Mouse (Mus musculus) lung, embryonic 16.5 days (tissue): ENCODE measurements around the gene Nell2. TPM values are rescaled to one million over a fixed set of nuclear protein-coding genes. Genes with fewer than 3 reads are reported as not detected.

ENCODE experiments used
- ATAC-seq: fragments of 200-750 bp; cut with Nextera tagmentation; 2 replicates; pipeline ENCODE4 v1.8.0; 2017; ENCODE audit warnings: low read depth, mild to moderate bottlenecking, moderate library complexity
- H3K27ac ChIP-seq: fragments of 300-500 bp; sonication (generic); 2 replicates; pipeline ENCODE4 v1.5.1; 2014; ENCODE audit warnings: mild to moderate bottlenecking, control low read depth, low read length
- H3K27me3 ChIP-seq: fragments of 300-500 bp; sonication (generic); 2 replicates; pipeline ENCODE4 v1.6.1; 2014; ENCODE audit warnings: low read depth, low read length, mixed read lengths; ENCODE audit not compliant: control insufficient read depth, insufficient read depth
- H3K36me3 ChIP-seq: fragments of 300-500 bp; sonication (generic); 2 replicates; pipeline ENCODE4 v1.6.1; 2014; ENCODE audit warnings: low read length; ENCODE audit not compliant: control insufficient read depth, insufficient read depth
- H3K4me1 ChIP-seq: fragments of 300-500 bp; sonication (generic); replicated peaks from 2 replicates; pipeline ENCODE4 v1.6.1; 2014; ENCODE audit warnings: low read length, mixed read lengths; ENCODE audit not compliant: control insufficient read depth, insufficient read depth
- H3K4me2 ChIP-seq: fragments of 300-500 bp; sonication (generic); 2 replicates; pipeline ENCODE4 v1.6.1; 2014; ENCODE audit warnings: low read depth, low read length, control low read depth
- H3K4me3 ChIP-seq: fragments of 300-500 bp; sonication (generic); 2 replicates; pipeline ENCODE4 v1.5.1; 2014; ENCODE audit warnings: mild to moderate bottlenecking, low read length, control low read depth
- H3K9ac ChIP-seq: fragments of 300-500 bp; sonication (generic); 2 replicates; pipeline ENCODE4 v1.6.1; 2014; ENCODE audit warnings: low read length, control low read depth
- H3K9me3 ChIP-seq: fragments of 300-500 bp; sonication (generic); 2 replicates; pipeline ENCODE4 v1.6.1; 2016; ENCODE audit warnings: low read length; ENCODE audit not compliant: control insufficient read depth
- WGBS: fragments of 180-500 bp; shearing (Covaris S2); extraction: QIAGEN DNeasy Blood & Tissue Kit; methylation state at CpG from one replicate; pipeline ENCODE4 v1.1.7; 2014; 5-methylcytosine and 5-hydroxymethylcytosine counted together
- polyA plus RNA-seq: library from polyadenylated mRNA; unstranded; fragments of >200 nt; fragmentation: Nextera tagmentation; extraction: Ambion mirVana; gene quantifications from 2 replicates; pipeline ENCODE4 v1.2.1, GENCODE M21; 2015

Nell2 gene
- polyA plus RNA-seq, 1 experiment from 2014 or later = 1.2 TPM

DNA sequence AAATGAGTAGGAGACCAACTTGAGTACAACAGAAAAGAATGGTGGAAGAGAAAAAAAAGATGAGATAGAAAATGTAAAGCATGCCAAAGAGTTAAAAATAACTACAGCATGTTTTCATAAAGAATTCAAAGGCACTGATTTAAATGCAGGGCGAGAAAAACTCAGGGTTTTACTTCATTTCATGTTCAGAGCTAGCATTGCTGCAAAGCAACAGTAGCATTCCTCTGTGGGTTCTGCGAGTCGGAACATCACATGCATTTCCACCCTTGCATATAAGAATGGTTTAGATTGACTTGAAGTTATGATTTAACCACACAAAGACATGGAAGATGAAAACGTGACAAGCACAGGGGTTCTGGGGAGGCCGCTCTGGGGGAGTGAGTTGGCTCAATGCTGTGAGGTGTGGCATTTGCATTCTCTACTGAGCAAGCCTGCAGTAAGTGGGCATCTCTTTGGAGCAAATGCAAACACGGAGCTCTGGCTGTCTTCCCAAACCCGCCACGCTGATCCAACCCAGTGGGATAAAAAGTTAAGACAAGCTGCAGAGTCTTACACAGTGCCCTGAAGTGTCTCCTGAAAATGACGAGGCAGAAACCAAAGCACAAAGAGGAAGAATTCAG, 334.6 kb downstream of the Nell2 start:
- no peak overlapping the region for H3K27ac ChIP-seq
- H3K4me2 ChIP-seq = no peak overlapping the region
- no peaks in the 10 kb centered on the region for H3K9me3 ChIP-seq
- 50% methylated on average over 9 of the region's 9 CpGs for WGBS
- no peak overlapping the region for H3K9ac ChIP-seq
- H3K4me3 ChIP-seq = no peak overlapping the region
- H3K4me1 ChIP-seq = no peaks in the 10 kb centered on the region
- no peaks in the 10 kb centered on the region for H3K27me3 ChIP-seq
- H3K36me3 ChIP-seq = no peaks in the 10 kb centered on the region
- no peak for ATAC-seq

DNA sequence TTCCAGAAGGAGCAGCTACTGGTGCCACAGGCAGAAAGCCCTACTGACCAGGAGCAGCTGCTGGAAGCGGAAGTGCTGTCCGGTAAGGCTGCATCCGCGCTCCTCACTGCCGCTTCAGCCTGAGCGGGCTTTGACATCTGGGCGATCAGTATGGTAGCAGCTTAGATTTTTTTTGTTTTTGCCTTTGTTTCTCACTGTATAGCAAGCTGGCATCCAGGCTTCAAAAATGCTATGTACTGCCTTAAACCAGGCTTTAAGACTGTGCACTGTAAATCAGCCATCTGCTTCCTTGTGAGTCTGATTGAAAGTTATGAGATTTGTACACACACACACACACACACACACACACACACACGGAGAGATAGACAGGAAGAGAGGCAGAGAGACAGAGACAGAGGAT, 335.4 kb downstream of the Nell2 start:
- Histone ChIP-seq H3K36me3 (no peaks in the 10 kb centered on the region), H3K9ac (no peak overlapping the region), H3K4me1 (no peaks in the 10 kb centered on the region), H3K4me3 (no peak overlapping the region), H3K27me3 (no peaks in the 10 kb centered on the region), H3K4me2 (no peak overlapping the region), H3K9me3 (no peaks in the 10 kb centered on the region), H3K27ac (no peak overlapping the region)
- no peak for ATAC-seq
- 60% methylated on average over 8 of the region's 8 CpGs for WGBS

DNA sequence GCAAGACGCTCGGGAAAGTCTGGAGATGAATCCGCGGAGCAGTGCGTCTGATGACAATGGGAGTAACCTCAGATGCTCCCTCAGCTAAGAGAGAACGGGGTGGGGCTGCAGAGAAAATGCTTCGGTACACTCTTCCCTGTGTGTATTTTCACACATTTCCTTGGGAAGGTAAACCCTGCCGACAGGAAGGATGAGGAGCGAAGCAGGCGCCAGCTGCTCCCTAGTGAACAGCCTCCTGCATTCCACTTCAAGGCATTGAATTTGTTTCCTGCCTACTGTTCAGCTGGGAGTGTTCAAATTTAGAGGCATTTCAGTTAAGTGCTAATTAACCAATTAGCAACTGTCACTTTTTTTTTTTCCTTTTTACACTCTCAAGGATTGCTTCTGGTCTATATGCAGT, 342.1 kb downstream of the Nell2 start:
- Histone ChIP-seq H3K4me2 (no peak overlapping the region), H3K27me3 (no peaks in the 10 kb centered on the region), H3K4me1 (no peaks in the 10 kb centered on the region), H3K4me3 (no peak overlapping the region), H3K9me3 (no peaks in the 10 kb centered on the region), H3K9ac (no peak overlapping the region), H3K36me3 (no peaks in the 10 kb centered on the region), H3K27ac (no peak overlapping the region)
- 43% methylated on average over 10 of the region's 10 CpGs for WGBS
- ATAC-seq = no peak

DNA sequence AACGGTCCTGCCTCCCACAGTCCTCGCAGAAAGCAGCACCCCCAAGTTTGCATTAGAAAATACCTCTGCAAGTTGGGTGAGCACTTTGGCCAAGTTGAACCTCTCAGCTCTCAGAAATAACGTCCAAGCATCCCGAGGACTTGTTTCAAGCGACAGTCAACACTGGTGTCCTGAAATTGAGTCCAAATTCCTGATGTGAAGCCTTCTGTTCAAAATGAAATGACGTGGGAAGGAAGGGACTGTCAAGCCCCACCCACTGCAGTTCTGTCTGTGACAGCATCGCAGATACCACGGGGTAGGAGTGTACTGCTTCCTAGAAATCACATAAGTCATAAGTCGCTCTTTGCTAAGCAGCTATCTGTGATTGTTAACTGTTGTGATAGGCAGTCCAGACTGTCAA, 342.9 kb downstream of the Nell2 start:
- Histone ChIP-seq H3K27ac (no peak overlapping the region), H3K27me3 (no peaks in the 10 kb centered on the region), H3K4me3 (no peak overlapping the region), H3K36me3 (no peaks in the 10 kb centered on the region), H3K4me2 (no peak overlapping the region), H3K4me1 (no peaks in the 10 kb centered on the region), H3K9ac (no peak overlapping the region), H3K9me3 (no peaks in the 10 kb centered on the region)
- 34% methylated on average over 9 of the region's 9 CpGs for WGBS
- ATAC-seq = no peak

DNA sequence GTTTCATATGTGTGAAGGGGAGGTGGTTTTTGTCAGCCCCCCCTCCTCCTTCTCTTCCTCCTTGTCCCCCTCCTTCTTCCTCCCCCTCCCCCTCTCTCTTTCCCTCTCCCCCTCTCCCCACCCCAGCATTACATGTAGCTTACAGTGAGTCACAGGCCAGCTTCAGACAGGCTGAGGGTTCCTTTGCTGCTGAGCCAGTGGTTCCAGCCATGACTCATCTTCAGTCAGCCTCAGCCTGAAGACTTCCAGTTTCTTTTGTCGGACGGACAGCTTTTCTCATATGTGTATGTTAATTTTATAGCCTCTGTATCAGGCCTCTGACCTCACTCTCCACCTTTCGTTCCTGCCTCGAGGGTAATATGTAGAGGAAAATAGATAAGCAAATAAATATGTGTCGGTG, 344.9 kb downstream of the Nell2 start:
- WGBS = 39% methylated on average over 5 of the region's 5 CpGs
- H3K27ac ChIP-seq = no peak overlapping the region
- no peak for ATAC-seq
- no peaks in the 10 kb centered on the region for H3K9me3 ChIP-seq
- no peaks in the 10 kb centered on the region for H3K27me3 ChIP-seq
- H3K4me1 ChIP-seq = no peaks in the 10 kb centered on the region
- no peaks in the 10 kb centered on the region for H3K36me3 ChIP-seq
- no peak overlapping the region for H3K4me2 ChIP-seq
- H3K9ac ChIP-seq = no peak overlapping the region
- no peak overlapping the region for H3K4me3 ChIP-seq

DNA sequence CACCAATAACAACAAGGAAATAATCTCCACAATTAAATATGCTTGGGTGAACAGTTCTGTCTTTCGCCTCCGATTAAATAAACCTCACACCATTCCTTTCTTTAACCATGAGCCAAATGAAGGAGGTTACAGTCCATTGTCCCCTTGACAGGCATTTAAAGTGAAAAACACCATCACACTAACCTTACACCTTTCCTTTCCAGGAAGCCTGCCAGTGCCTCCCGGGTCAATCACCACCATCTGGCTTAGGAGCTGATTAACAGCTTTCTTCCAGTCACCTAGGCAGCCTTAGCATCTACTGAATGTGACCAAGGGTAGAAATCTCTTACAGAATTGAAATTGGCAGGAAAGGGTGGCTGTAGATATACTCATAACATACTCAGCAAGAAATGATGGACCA, 371.5 kb downstream of the Nell2 start:
- H3K27me3 ChIP-seq = no peaks in the 10 kb centered on the region
- H3K4me2 ChIP-seq = no peak overlapping the region
- WGBS = 71% methylated on average over 3 of the region's 3 CpGs
- no peaks in the 10 kb centered on the region for H3K9me3 ChIP-seq
- no peak overlapping the region for H3K4me3 ChIP-seq
- ATAC-seq = no peak
- H3K27ac ChIP-seq = no peak overlapping the region
- H3K9ac ChIP-seq = no peak overlapping the region
- no peaks in the 10 kb centered on the region for H3K36me3 ChIP-seq
- H3K4me1 ChIP-seq = no peaks in the 10 kb centered on the region

DNA sequence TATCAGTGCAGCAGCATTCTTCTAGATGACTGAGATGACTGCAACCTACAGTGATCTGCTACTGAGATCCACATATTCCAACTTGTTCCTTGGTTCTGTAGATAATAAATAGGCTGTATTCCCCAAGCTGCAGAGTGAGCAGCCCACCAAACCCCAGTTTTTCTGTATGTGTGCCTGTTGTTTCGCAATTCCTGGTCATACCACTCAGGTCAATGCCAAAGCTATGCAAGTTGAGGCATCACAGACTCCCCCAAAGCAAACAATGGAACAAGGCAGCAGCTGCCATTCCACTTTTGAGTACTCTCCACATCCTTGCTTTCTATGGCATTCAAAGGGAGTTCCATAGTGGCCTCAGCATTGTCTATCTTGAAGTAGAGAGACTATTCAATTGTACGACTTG, 383.2 kb downstream of the Nell2 start:
- no peak for ATAC-seq
- H3K4me3 ChIP-seq = no peak overlapping the region
- no peaks in the 10 kb centered on the region for H3K9me3 ChIP-seq
- no peaks in the 10 kb centered on the region for H3K27me3 ChIP-seq
- H3K4me1 ChIP-seq = no peaks in the 10 kb centered on the region
- no peak overlapping the region for H3K4me2 ChIP-seq
- H3K27ac ChIP-seq = no peak overlapping the region
- H3K9ac ChIP-seq = no peak overlapping the region
- no peaks in the 10 kb centered on the region for H3K36me3 ChIP-seq
- 79% methylated on average over 2 of the region's 2 CpGs for WGBS

DNA sequence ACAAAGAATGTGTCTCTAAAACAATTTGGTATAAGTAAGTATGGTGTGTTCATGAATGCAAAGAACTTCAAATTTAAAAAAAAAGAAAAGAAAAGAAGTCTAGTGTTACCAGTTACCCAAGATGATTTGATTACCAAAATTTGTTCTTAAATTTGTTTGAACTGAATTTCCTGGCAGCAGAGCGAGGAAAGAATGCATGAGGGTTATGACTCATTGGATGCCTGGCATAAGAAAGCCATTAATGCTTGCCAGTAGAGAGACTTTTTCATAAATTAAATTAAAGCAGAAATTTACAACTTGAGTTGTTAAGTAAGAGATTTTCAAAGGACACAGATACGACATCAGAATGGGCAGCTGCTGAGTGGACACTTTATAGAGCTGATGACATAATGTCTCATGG, 384.2 kb downstream of the Nell2 start:
- no peak overlapping the region for H3K4me3 ChIP-seq
- WGBS = 62% methylated on average over 2 of the region's 2 CpGs
- no peak for ATAC-seq
- H3K36me3 ChIP-seq = no peaks in the 10 kb centered on the region
- H3K27me3 ChIP-seq = no peaks in the 10 kb centered on the region
- H3K9me3 ChIP-seq = no peaks in the 10 kb centered on the region
- H3K9ac ChIP-seq = no peak overlapping the region
- H3K4me1 ChIP-seq = no peaks in the 10 kb centered on the region
- H3K4me2 ChIP-seq = no peak overlapping the region
- no peak overlapping the region for H3K27ac ChIP-seq

DNA sequence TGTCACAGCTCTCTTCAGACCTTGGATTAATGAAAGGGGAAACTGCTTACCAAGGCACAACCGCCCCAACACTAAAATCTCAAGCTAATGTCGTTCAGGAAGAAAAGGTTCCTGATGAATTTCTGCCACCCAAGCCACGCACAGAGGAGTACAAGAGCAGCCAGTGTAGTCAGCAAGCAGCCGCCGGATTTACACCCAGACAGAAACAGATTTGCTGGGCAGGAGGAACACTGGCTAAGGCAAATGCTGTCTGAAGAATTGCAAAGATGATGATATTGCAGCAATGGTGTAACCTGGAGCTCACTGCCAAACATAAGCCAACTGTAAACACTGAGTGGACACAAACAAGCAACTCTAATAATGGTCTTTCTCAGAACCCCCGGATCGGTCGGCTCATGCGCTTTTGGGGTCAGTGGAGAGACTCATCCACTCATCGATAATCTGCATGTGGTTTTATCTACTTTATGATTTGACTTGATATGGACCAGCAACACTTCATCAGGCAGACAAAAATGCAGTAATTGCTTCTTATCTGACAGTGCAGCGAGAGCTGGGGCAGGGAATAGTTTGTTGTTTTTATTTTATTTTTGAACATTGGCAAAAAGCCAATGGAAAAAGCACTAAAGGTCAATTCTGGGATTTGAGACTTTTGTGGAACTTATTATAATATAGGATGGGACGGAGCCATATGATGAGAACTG, 389.5 kb downstream of the Nell2 start:
- no peaks in the 10 kb centered on the region for H3K36me3 ChIP-seq
- no peak overlapping the region for H3K9ac ChIP-seq
- H3K27me3 ChIP-seq = no peaks in the 10 kb centered on the region
- H3K4me3 ChIP-seq = no peak overlapping the region
- ATAC-seq = peak; percentile 59
- WGBS = 38% methylated on average over 12 of the region's 12 CpGs
- H3K4me2 ChIP-seq = no peak overlapping the region
- H3K27ac ChIP-seq = no peak overlapping the region
- 0 out of 2 replicates have a peak, but pooled peaks cover 2% of the 10 kb centered on the region for H3K4me1 ChIP-seq
- no peaks in the 10 kb centered on the region for H3K9me3 ChIP-seq
